Mouse (Mus musculus) testis, adult 2 months (tissue): ENCODE measurements around the gene Kif16b.

Source experiments
- CTCF ChIP-seq: fragments of 200-500 bp; IDR thresholded peaks from 2 replicates; pipeline ENCODE4 v1.5.1; 2012; ENCODE audit warnings: low read depth, mild to moderate bottlenecking, inconsistent platforms, low read length, moderate library complexity; ENCODE audit not compliant: control insufficient read depth, insufficient read depth, insufficient replicate concordance
- POLR2A ChIP-seq: fragments of 200-500 bp; IDR thresholded peaks from 2 replicates; pipeline ENCODE4 v1.6.1; 2012; ENCODE audit warnings: low read depth, mild to moderate bottlenecking, inconsistent platforms, low read length, moderate library complexity; ENCODE audit not compliant: control insufficient read depth

- TF ChIP-seq CTCF (no peak), POLR2A (no peak)
Measured at GRCm38 (mm10) chr2:142590938-142591337, 310.4 kb downstream of the Kif16b start.
